Mouse (Mus musculus) layer of hippocampus, adult 2 months (tissue): ENCODE measurements around the gene Rnf123. TPM values are rescaled to one million over a fixed set of nuclear protein-coding genes. Genes with fewer than 3 reads are reported as not detected.

Experiments
- DNase-seq, 2 experiments: peaks; one replicate each; pipeline ENCODE4 v3.0.0; 2022; ENCODE audit warnings: low spot score in 2 of 2
- H3K27ac ChIP-seq: fragments of 200-600 bp; 2 replicates; pipeline ENCODE4 v1.8.1; 2022
- H3K4me3 ChIP-seq: fragments of 200-600 bp; 2 replicates; pipeline ENCODE4 v1.8.1; 2022; ENCODE audit warnings: mild to moderate bottlenecking
- CTCF ChIP-seq: fragments of 200-600 bp; conservative IDR thresholded peaks from 2 replicates; pipeline ENCODE4 v1.8.1; 2022; ENCODE audit warnings: antibody characterized with exemption, mild to moderate bottlenecking, moderate library complexity
- total RNA-seq, 2 experiments: library from RNA; stranded (reverse); gene quantifications; 2 replicates each; pipeline ENCODE4 v1.2.3; 2021

Gene Rnf123
- total RNA-seq, 2 experiments from 2014 or later, result 95.7 to 111 TPM

GRCm38 (mm10) chr9:108052411-108052810 lies 30.7 kb downstream of the Rnf123 start:
- H3K27ac ChIP-seq, result peak overlapping the region; percentile 67; the same call in 1 of the 2 replicates
- TF ChIP-seq CTCF, result no peak
- H3K4me3 ChIP-seq, result no peak overlapping the region
- no peak for DNase-seq

GRCm38 (mm10) chr9:108051931-108052220 lies 31.3 kb downstream of the Rnf123 start:
- H3K27ac ChIP-seq, result peak overlapping the region; percentile 67; the same call in 1 of the 2 replicates
- H3K4me3 ChIP-seq, result no peak overlapping the region
- TF ChIP-seq CTCF, result no peak
- no peak for DNase-seq

GRCm38 (mm10) chr9:108051184-108051930 lies 31.8 kb downstream of the Rnf123 start:
- DNase-seq, result no peak
- no peak for TF ChIP-seq CTCF
- Histone ChIP-seq H3K4me3 (no peak overlapping the region), H3K27ac (peak overlapping the region; percentile 67; the same call in 1 of the 2 replicates)

DNA sequence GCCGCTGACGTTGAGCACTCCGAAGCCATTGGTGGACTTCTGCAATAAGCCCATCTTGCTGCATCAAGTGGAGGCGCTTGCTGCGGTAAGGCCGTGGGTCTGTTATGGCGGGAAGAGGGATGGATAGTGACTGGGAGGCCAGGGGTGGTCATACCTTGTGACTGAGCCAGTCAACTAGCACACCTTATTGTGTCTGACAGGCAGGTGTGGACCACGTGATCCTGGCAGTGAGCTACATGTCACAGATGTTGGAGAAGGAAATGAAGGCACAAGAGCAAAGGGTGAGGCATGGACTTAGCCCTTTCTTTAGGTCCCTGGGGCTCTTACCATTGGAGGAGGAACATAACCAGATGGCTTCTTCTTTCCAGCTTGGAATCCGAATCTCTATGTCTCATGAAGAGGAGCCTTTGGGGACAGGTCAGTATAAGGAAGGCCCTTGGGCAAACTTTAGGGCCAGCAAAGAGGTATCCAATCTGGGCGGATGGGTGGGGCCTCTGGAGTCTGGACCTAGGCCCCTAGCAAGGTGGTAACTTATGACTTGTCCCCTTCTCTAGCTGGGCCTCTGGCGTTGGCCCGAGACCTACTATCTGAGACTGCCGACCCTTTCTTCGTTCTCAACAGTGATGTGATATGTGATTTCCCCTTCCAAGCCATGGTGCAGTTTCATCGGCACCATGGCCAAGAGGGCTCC lies 33.4 kb downstream of the Rnf123 start:
- Histone ChIP-seq H3K27ac (peak overlapping the region; percentile 86), H3K4me3 (peak overlapping the region; percentile 92)
- TF ChIP-seq CTCF, result no peak
- no peak for DNase-seq

DNA sequence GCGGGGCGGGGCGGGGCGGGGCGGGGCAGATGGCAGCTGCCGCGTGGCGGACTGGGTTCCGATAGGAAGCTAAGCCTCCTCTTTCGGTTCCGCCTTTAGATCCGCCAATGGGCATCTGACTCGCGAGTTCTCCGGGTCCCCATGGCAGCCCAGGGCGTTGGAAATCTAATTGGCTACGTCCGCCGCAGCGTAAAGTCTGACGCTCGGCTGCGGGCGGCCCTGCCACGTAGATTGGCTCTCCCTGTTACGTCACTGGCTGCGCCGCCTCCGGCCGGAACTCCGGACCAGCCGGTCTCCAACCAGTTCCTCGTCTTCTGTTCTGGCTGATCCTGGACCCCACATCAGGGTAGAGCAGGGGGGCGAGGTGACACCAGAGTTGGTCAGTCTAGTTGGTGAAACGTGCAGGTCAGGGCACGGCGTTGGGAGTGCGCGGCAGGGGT lies 34.1 kb downstream of the Rnf123 start, which contains the start of gene Gmppb:
Gmppb (plus strand) TSS at position 227 of the 440 bp plus-strand sequence.
- no peak for TF ChIP-seq CTCF
- DNase-seq, result peak; percentile 97
- Histone ChIP-seq H3K4me3 (peak within 1 kb of the TSS; percentile 92), H3K27ac (peak within 1 kb of the TSS; percentile 86)

- peak overlapping the region; percentile 56; the same call in 1 of the 2 replicates for H3K27ac ChIP-seq
- no peak for TF ChIP-seq CTCF
Measured at GRCm38 (mm10) chr9:108048566-108048955, 34.6 kb downstream of the Rnf123 start.

GRCm38 (mm10) chr9:108047601-108048565 lies 35.3 kb downstream of the Rnf123 start:
- no peak; the same call in 1 of the 2 replicates for TF ChIP-seq CTCF
- H3K27ac ChIP-seq, result peak overlapping the region; percentile 56; the same call in 1 of the 2 replicates
- H3K4me3 ChIP-seq, result peak overlapping the region; percentile 92
- DNase-seq, result no peak

More at GRCm38 (mm10) chr9:108048566-108048955, 34.6 kb downstream of the Rnf123 start:
- peak overlapping the region; percentile 92 for H3K4me3 ChIP-seq
- DNase-seq, result no peak

- Histone ChIP-seq H3K4me3 (no peak overlapping the region), H3K27ac (no peak overlapping the region)
- DNase-seq, result no peak
- no peak for TF ChIP-seq CTCF
Measured at GRCm38 (mm10) chr9:108046582-108046981, 36.6 kb downstream of the Rnf123 start.

- H3K27ac ChIP-seq, result no peak overlapping the region
- no peak for DNase-seq
- no peak overlapping the region for H3K4me3 ChIP-seq
- peak; percentile 54 for TF ChIP-seq CTCF
Measured at GRCm38 (mm10) chr9:108044751-108045492, 38.2 kb downstream of the Rnf123 start.

DNA sequence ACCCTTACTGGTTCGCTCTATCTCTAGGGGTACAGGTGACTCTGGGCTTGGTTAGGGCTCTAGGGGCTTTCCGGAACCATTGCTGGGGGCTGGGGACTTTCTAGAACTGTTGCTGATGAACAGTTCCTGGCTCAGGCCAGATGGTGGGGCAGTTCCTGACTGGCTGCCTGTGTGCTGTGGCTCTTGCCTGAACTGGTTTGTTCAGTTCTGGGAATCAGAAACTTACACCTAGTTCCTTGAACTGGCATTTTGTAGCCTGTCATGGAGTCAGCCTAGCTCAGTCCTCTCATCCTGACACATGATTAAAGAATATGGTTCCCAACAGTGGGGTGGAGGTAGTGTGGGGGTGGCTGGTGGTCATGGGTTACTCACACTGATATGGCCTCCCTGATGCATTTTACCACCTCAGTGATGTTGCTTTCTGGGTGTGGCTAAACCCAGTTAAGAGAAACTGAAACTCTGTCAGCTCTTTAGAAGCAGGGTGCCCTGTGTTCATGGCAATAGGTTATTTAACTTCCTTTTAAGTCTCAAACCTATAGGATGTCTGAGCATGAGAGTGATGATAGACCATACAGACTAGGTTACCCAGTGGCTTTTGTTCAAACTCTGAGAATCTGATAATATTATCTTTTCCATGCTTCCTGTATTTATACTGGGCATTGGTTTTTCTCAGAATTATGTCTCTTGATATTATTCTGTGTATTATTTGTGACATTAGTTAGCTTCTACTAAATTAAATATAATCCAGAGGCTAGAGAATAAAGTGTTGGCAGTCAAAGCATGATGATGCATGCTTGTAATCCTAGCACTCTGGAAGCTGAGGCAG lies 47.6 kb downstream of the Rnf123 start:
- DNase-seq, result no peak
- no peak overlapping the region for H3K4me3 ChIP-seq
- H3K27ac ChIP-seq, result no peak overlapping the region
- TF ChIP-seq CTCF, result no peak; the same call in 1 of the 2 replicates

GRCm38 (mm10) chr9:108032126-108032525 lies 51.0 kb downstream of the Rnf123 start:
- DNase-seq, result no peak
- no peak overlapping the region for H3K27ac ChIP-seq
- no peak overlapping the region for H3K4me3 ChIP-seq
- no peak for TF ChIP-seq CTCF
